Mouse (Mus musculus) brain, embryonic 14.5 days (tissue): Measurements from ENCODE around the gene Ap1b1.

Experiments
- CTCF ChIP-seq: fragments of 200-500 bp; IDR thresholded peaks from 2 replicates; pipeline ENCODE4 v1.5.1; 2012; ENCODE audit warnings: inconsistent platforms, mild to moderate bottlenecking, moderate library complexity, borderline replicate concordance; ENCODE audit not compliant: insufficient read depth, insufficient read length; ENCODE audit errors: extremely low read depth
- POLR2A ChIP-seq: fragments of 200-500 bp; IDR thresholded peaks from 2 replicates; pipeline ENCODE4 v1.6.1; 2012; ENCODE audit warnings: mild to moderate bottlenecking, inconsistent platforms, borderline replicate concordance; ENCODE audit not compliant: poor library complexity, insufficient read depth, insufficient read length, severe bottlenecking; ENCODE audit errors: extremely low read depth

DNA sequence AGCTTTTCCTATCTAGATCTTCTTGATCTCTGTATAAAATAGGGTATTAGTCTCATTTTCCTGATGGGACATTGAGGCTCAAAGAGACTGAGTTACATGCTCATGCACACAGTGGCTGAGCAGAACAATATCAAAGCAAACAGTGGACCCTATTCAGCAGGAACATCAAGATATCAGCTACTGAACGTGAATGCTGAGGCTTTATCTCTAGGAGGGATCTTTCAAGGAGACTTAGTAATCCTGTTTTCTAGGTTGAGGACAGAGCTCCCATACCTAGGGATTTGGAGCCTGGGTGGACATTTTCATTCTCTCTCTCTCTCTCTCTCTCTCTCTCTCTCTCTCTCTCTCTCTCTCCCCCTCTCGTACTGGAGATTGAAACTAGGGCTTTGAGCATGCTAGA, 3.1 kb upstream of the Ap1b1 start:
- TF ChIP-seq CTCF (no peak), POLR2A (no peak)
